Mouse (Mus musculus) Patski (cell line): Measurements from ENCODE around the gene Hspa14. TPM values are rescaled to one million over a fixed set of nuclear protein-coding genes. Genes with fewer than 3 reads are reported as not detected.

Experiments used
- ATAC-seq: fragments of 100-300 bp; one replicate; pipeline ENCODE4 v1.8.0; 2021
- CTCF ChIA-PET: fragments of 350-600 bp; sonication (Branson Sonifier 250); formaldehyde crosslinking; loops from one replicate; lab custom pipeline; 2022; ENCODE audit warnings: inconsistent platforms; lab: Charles Lee
- POLR2A ChIA-PET: fragments of 350-600 bp; sonication (Branson Sonifier 250); formaldehyde crosslinking; loops from one replicate; lab custom pipeline; 2022; ENCODE audit warnings: antibody characterized with exemption, inconsistent platforms; lab: Charles Lee
- DNase-seq: peaks from one replicate; pipeline ENCODE4 v3.0.0-alpha.2; 2011; ENCODE audit warnings: low read depth, low spot score
- H3K27me3 ChIP-seq: fragments of 371-371 bp; one replicate; pipeline ENCODE4 v1.5.1; 2021
- CTCF ChIP-seq: fragments of 100-300 bp; IDR thresholded peaks from one replicate; pipeline ENCODE4 v1.5.1; 2021
- in situ Hi-C: fragments of 300-500 bp; cut with MboI; formaldehyde crosslinking; loops from 3 replicates; pipeline ENCODE4 v1.11.1; 2018; ENCODE audit warnings: low pct_unique_long_range_greater_than_20kb, mixed read lengths
- polyA plus RNA-seq: library from polyadenylated mRNA; unstranded; gene quantifications from one replicate; pipeline ENCODE4 v1.2.3, GENCODE M21; 2021

Gene Hspa14
- polyA plus RNA-seq, 1 experiment from 2014 or later = 61.3 TPM

GRCm38 (mm10) chr2:3445984-3446383 lies 66.6 kb downstream of the Hspa14 start:
- in situ Hi-C loops = no loop called here
- no peak for DNase-seq
- H3K27me3 ChIP-seq = no peaks in the 10 kb centered on the region
- TF ChIP-seq CTCF = no peak
- CTCF ChIA-PET = no interaction called here
- POLR2A ChIA-PET = no interaction called here
- ATAC-seq = no peak

GRCm38 (mm10) chr2:3444206-3444605 lies 68.4 kb downstream of the Hspa14 start:
- ATAC-seq (no peak), DNase-seq (no peak)
- ChIA-PET CTCF (interaction anchor here (1.1 kb wide), 1 partner anchor 19 kb away, joined by 4 read pairs; no protein-coding TSS in a partner anchor), POLR2A (no interaction called here)
- H3K27me3 ChIP-seq = no peaks in the 10 kb centered on the region
- in situ Hi-C loops = no loop called here
- no peak for TF ChIP-seq CTCF

Other genes starting within 250 kb of the Hspa14 start
- 32.0 TPM for gene Nmt2, start 228.6 kb downstream of the Hspa14 start, polyA plus RNA-seq
- 21.9 TPM for gene Rpp38, start 180.2 kb downstream of the Hspa14 start, polyA plus RNA-seq
- 4.9 TPM for gene Acbd7, start 176.6 kb downstream of the Hspa14 start, polyA plus RNA-seq
- 0.04 TPM for gene Olah, start 115.6 kb downstream of the Hspa14 start, polyA plus RNA-seq
- 0.15 TPM for gene Meig1, start 90.2 kb downstream of the Hspa14 start, polyA plus RNA-seq
- 5.7 TPM for gene Dclre1c, start 88.7 kb downstream of the Hspa14 start, polyA plus RNA-seq
- gene Suv39h2, start 37.8 kb downstream of the Hspa14 start, polyA plus RNA-seq = 4.9 TPM
- 3.0 TPM for gene Gm45902, start within 50 bp of the Hspa14 start, polyA plus RNA-seq
- 1.7 TPM for gene Cdnf, start 216 bp upstream of the Hspa14 start, polyA plus RNA-seq
- 92.8 TPM for gene Fam107b, start 57.7 kb upstream of the Hspa14 start, polyA plus RNA-seq